Mouse (Mus musculus) C2C12 (cell line): Measurements from ENCODE around the gene Eral1. TPM values are rescaled to one million over a fixed set of nuclear protein-coding genes. Genes with fewer than 3 reads are reported as not detected.

Source experiments
- H3K27me3 ChIP-seq: one replicate; pipeline ENCODE4 v1.6.1; 2011; ENCODE audit not compliant: control insufficient read depth, insufficient read depth, insufficient read length
- H3K36me3 ChIP-seq: one replicate; pipeline ENCODE4 v1.6.1; 2011; ENCODE audit not compliant: control insufficient read depth, insufficient read depth
- H3K4me3 ChIP-seq: one replicate; pipeline ENCODE4 v1.5.1; 2011; ENCODE audit warnings: mild to moderate bottlenecking, control low read depth; ENCODE audit not compliant: poor library complexity, insufficient read depth, severe bottlenecking
- H3K79me2 ChIP-seq: one replicate; pipeline ENCODE4 v1.6.1; 2011; ENCODE audit not compliant: control insufficient read depth, insufficient read depth
- H3K79me3 ChIP-seq: one replicate; pipeline ENCODE4 v1.6.1; 2011; ENCODE audit warnings: low read depth, control low read depth
- H3ac ChIP-seq: one replicate; pipeline ENCODE3; 2011; ENCODE audit warnings: low read depth; ENCODE audit not compliant: control insufficient read depth, insufficient read length
- CEBPB ChIP-seq: IDR thresholded peaks from one replicate; pipeline ENCODE4 v1.6.1; 2011; ENCODE audit warnings: low read depth, mild to moderate bottlenecking, control low read depth, moderate library complexity
- CTCF ChIP-seq: IDR thresholded peaks from one replicate; pipeline ENCODE4 v1.5.1; 2011; ENCODE audit not compliant: control insufficient read depth, insufficient read depth, insufficient read length
- FOSL1 ChIP-seq: IDR thresholded peaks from one replicate; pipeline ENCODE4 v1.8.0; 2011; ENCODE audit warnings: mild to moderate bottlenecking, low read length; ENCODE audit not compliant: poor library complexity, insufficient read depth, severe bottlenecking
- MAX ChIP-seq: IDR thresholded peaks from one replicate; pipeline ENCODE4 v1.6.1; 2011; ENCODE audit warnings: mild to moderate bottlenecking, control low read depth
- MYOD1 ChIP-seq: IDR thresholded peaks from one replicate; pipeline ENCODE4 v1.6.1; 2011; ENCODE audit warnings: low read depth; ENCODE audit not compliant: control insufficient read depth, insufficient read length
- MYOG ChIP-seq: IDR thresholded peaks from one replicate; pipeline ENCODE4 v1.6.1; 2011; ENCODE audit not compliant: control insufficient read depth, insufficient read length; ENCODE audit errors: extremely low read depth
- USF1 ChIP-seq: IDR thresholded peaks from one replicate; pipeline ENCODE4 v1.6.1; 2011; ENCODE audit warnings: low read depth, mild to moderate bottlenecking, control low read depth, moderate library complexity
- polyA plus RNA-seq: library from polyadenylated mRNA; unstranded; fragments of >200 nt; fragmentation: generic; extraction: Trizol; gene quantifications from one replicate; pipeline ENCODE4 v1.2.1, GENCODE M21; 2012; ENCODE audit warnings: missing spikeins

Eral1 gene
- polyA plus RNA-seq, 1 experiment = 21.5 TPM

GRCm38 (mm10) chr11:78095144-78095516 is 14.9 kb upstream of the Eral1 start:
- peak overlapping the region; percentile 90 for H3ac ChIP-seq
- peak overlapping the region; percentile 99 for H3K4me3 ChIP-seq
- peaks cover 58% of the 10 kb centered on the region for H3K79me2 ChIP-seq
- peaks cover 53% of the 10 kb centered on the region for H3K79me3 ChIP-seq
- no peak for TF ChIP-seq CEBPB
- TF ChIP-seq CTCF = no peak
- TF ChIP-seq MYOG = no peak
- TF ChIP-seq MYOD1 = no peak
- no peak for TF ChIP-seq USF1
- no peak for TF ChIP-seq MAX
- no peak for TF ChIP-seq FOSL1
- peaks cover 26% of the 10 kb centered on the region for H3K36me3 ChIP-seq
- H3K27me3 ChIP-seq = no peaks in the 10 kb centered on the region

- Histone ChIP-seq H3K79me3 (peaks cover 49% of the 10 kb centered on the region), H3K4me3 (peak within 1 kb of the TSS; percentile 99), H3K27me3 (no peaks in the 10 kb centered on the region), H3K36me3 (peaks cover 24% of the 10 kb centered on the region), H3K79me2 (peaks cover 53% of the 10 kb centered on the region), H3ac (peak within 1 kb of the TSS; percentile 90)
- peak; percentile 45 for TF ChIP-seq MAX
- no peak for TF ChIP-seq FOSL1
These were observed 14.4 kb upstream of the Eral1 start, which contains the start of gene Fam222b for GRCm38 (mm10) chr11:78094504-78095143. Fam222b (plus strand) TSS chr11:78094660.

- Histone ChIP-seq H3K27me3 (no peaks in the 10 kb centered on the region), H3K4me3 (peak overlapping the region; percentile 99)
These were observed 13.9 kb upstream of the Eral1 start for GRCm38 (mm10) chr11:78094137-78094503.

GRCm38 (mm10) chr11:78087756-78088281 is 7.6 kb upstream of the Eral1 start:
- H3K27me3 ChIP-seq = no peaks in the 10 kb centered on the region
- no peaks in the 10 kb centered on the region for H3K36me3 ChIP-seq
- no peaks in the 10 kb centered on the region for H3K79me2 ChIP-seq
- no peak overlapping the region for H3K4me3 ChIP-seq
- no peaks in the 10 kb centered on the region for H3K79me3 ChIP-seq
- TF ChIP-seq CTCF = no peak
- no peak for TF ChIP-seq FOSL1
- TF ChIP-seq MYOD1 = no peak
- TF ChIP-seq CEBPB = no peak
- H3ac ChIP-seq = no peak overlapping the region

More at GRCm38 (mm10) chr11:78094137-78094503, 13.9 kb upstream of the Eral1 start:
- Histone ChIP-seq H3K79me3 (peaks cover 45% of the 10 kb centered on the region), H3K79me2 (peaks cover 48% of the 10 kb centered on the region), H3K36me3 (peaks cover 19% of the 10 kb centered on the region), H3ac (no peak overlapping the region)
- TF ChIP-seq CEBPB (no peak), FOSL1 (no peak), MAX (no peak), CTCF (no peak), MYOG (no peak), USF1 (no peak), MYOD1 (no peak)

- Histone ChIP-seq H3K36me3 (no peaks in the 10 kb centered on the region), H3K27me3 (no peaks in the 10 kb centered on the region), H3ac (no peak overlapping the region), H3K79me2 (no peaks in the 10 kb centered on the region), H3K79me3 (no peaks in the 10 kb centered on the region), H3K4me3 (no peak overlapping the region)
- no peak for TF ChIP-seq FOSL1
- TF ChIP-seq CTCF = no peak
- no peak for TF ChIP-seq CEBPB
- TF ChIP-seq MYOD1 = no peak
- no peak for TF ChIP-seq MYOG
- TF ChIP-seq USF1 = no peak
- no peak for TF ChIP-seq MAX
These were observed 6.8 kb upstream of the Eral1 start for GRCm38 (mm10) chr11:78086925-78087479.

GRCm38 (mm10) chr11:78083595-78083994 is 3.4 kb upstream of the Eral1 start:
- no peak for TF ChIP-seq USF1
- TF ChIP-seq FOSL1 = no peak
- no peak for TF ChIP-seq MYOG
- no peak for TF ChIP-seq MAX
- TF ChIP-seq CTCF = no peak
- TF ChIP-seq CEBPB = no peak
- TF ChIP-seq MYOD1 = no peak
- Histone ChIP-seq H3K27me3 (no peaks in the 10 kb centered on the region), H3K79me3 (peaks cover 10% of the 10 kb centered on the region), H3K36me3 (no peaks in the 10 kb centered on the region), H3K79me2 (peaks cover 16% of the 10 kb centered on the region), H3K4me3 (no peak overlapping the region), H3ac (no peak overlapping the region)
